Mouse (Mus musculus): ENCODE results near the gene Hectd2. TPM values are rescaled to one million over a fixed set of nuclear protein-coding genes. Genes with fewer than 3 reads are reported as not detected.
A peak's percentile ranks its signal among the peaks of the same experiment; 100 is the strongest.

Hectd2 gene
- polyA plus RNA-seq (2015; fragmentation: Nextera tagmentation; extraction: Ambion mirVana) = 1.4 TPM in 2 replicates

DNA sequence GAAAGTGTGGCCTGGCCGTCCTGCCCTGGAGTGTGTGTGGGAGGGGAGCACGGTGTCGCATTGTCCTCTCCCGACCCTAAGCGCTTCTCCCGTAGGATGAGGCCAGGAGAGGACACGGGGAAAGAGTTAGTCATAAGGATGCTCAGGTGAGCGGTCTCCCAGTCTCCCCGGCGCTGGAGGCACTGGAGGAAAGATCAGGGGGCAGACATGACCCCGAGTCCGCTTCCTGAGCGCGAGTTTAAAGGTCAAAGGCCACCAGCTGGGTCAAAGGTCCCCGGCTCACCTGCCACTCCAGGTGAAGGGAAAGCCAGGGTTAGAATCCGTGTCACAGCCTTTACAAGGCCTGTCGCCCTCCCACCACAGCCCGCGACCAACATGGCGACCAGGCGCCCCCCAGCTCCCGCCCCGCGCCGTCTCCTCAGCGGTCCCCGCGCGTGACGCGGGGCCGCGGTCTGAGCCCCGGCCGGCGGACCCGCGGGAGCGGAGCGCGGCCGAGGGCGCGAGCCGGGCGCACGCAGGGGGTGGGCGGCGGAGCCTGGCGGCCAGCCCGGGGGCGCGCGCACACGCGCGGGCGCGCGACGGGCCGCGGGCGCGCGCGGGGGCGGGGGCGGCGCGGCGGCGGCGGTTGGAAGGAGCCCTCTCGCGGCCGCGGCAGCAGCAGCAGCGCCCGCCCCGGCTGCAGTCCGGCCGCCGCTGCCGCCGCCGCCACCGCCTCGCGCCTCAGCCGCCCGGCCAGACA, at the start of gene Hectd2:
Hectd2 (plus strand) TSS at position 594 of the 739 bp plus-strand sequence.
- Histone ChIP-seq H3K27me3 (ENCODE audit: control insufficient read depth, insufficient read depth, low read length) (no peaks in the 10 kb centered on the region), H3K27ac (replicated peaks) (peak within 1 kb of the TSS; percentile 87), H3K4me3 (ENCODE audit: low read depth, low read length) (peak within 1 kb of the TSS; percentile 81), H3K9ac (ENCODE audit: low read length) (peak within 1 kb of the TSS; percentile 87), H3K4me1 (replicated peaks; ENCODE audit: control insufficient read depth, insufficient read depth) (no peaks in the 10 kb centered on the region), H3K4me2 (replicated peaks; ENCODE audit: low read depth) (peak within 1 kb of the TSS; percentile 95), H3K36me3 (ENCODE audit: control insufficient read depth, insufficient read depth, low read length) (no peaks in the 10 kb centered on the region), H3K9me3 (ENCODE audit: control insufficient read depth, low read length) (no peaks in the 10 kb centered on the region)
- 0% methylated on average over 51 of the region's 92 CpGs for WGBS
- TF ChIP-seq EP300 (optimal IDR thresholded peaks at IDR 0.05) (no peak), CTCF (IDR thresholded peaks at IDR 0.05; ENCODE audit: low read depth) (no peak)
- ATAC-seq (ENCODE audit: low FRiP score, low TSS enrichment) = peak; percentile 90
- peak; percentile 67 for DNase-seq (ENCODE audit: low spot score)

DNA sequence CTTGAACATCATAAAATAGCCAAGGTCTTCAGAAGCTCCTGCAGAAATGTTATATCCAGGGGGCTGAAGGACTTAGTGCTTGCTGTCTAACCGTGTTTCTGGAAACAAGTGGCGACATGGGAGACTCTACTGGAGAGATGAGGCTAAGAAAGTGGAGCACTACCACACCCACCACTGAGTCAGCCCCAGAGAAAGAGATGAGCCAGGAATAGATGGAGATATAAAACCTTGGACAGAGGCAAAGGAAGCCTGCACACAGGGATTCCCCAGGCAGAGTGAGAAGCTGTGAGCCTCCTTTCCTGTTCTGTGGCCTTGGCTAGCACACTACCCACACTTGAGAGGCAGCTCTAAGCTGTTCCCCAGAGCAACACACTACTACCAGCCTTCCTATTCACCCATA, 49.7 kb upstream of the Hectd2 start:
- ATAC-seq (ENCODE audit: low FRiP score, low TSS enrichment) = no peak
- 86% methylated on average over 2 of the region's 2 CpGs for WGBS
- no peaks in the 10 kb centered on the region for H3K36me3 ChIP-seq (ENCODE audit: control insufficient read depth, insufficient read depth, low read length)

GRCm38 (mm10) chr19:36511305-36511704, 43.1 kb upstream of the Hectd2 start:
- no peak for ATAC-seq (ENCODE audit: low FRiP score, low TSS enrichment)
- no peaks in the 10 kb centered on the region for H3K36me3 ChIP-seq (ENCODE audit: control insufficient read depth, insufficient read depth, low read length)
- no peak overlapping the region for H3K4me3 ChIP-seq (ENCODE audit: low read depth, low read length)
- no peaks in the 10 kb centered on the region for H3K27me3 ChIP-seq (ENCODE audit: control insufficient read depth, insufficient read depth, low read length)
- H3K4me1 ChIP-seq (replicated peaks; ENCODE audit: control insufficient read depth, insufficient read depth) = no peaks in the 10 kb centered on the region
- TF ChIP-seq EP300 (optimal IDR thresholded peaks at IDR 0.05) (no peak), CTCF (IDR thresholded peaks at IDR 0.05; ENCODE audit: low read depth) (no peak)
- H3K27ac ChIP-seq (replicated peaks) = no peak overlapping the region
- H3K9ac ChIP-seq (ENCODE audit: low read length) = no peak overlapping the region
- H3K4me2 ChIP-seq (replicated peaks; ENCODE audit: low read depth) = no peak overlapping the region
- H3K9me3 ChIP-seq (ENCODE audit: control insufficient read depth, low read length) = no peaks in the 10 kb centered on the region
- 88% methylated on average over 1 of the region's 1 CpGs for WGBS
- no peak for DNase-seq (ENCODE audit: low spot score)

More for the DNA sequence above, 49.7 kb upstream of the Hectd2 start:
- H3K4me2 ChIP-seq (replicated peaks; ENCODE audit: low read depth) = no peak overlapping the region
- no peak overlapping the region for H3K9ac ChIP-seq (ENCODE audit: low read length)
- DNase-seq (ENCODE audit: low spot score) = no peak
- no peak overlapping the region for H3K4me3 ChIP-seq (ENCODE audit: low read depth, low read length)
- no peaks in the 10 kb centered on the region for H3K9me3 ChIP-seq (ENCODE audit: control insufficient read depth, low read length)
- no peak for TF ChIP-seq EP300 (optimal IDR thresholded peaks at IDR 0.05)
- TF ChIP-seq CTCF (IDR thresholded peaks at IDR 0.05; ENCODE audit: low read depth) = no peak
- H3K4me1 ChIP-seq (replicated peaks; ENCODE audit: control insufficient read depth, insufficient read depth) = no peaks in the 10 kb centered on the region
- no peaks in the 10 kb centered on the region for H3K27me3 ChIP-seq (ENCODE audit: control insufficient read depth, insufficient read depth, low read length)
- H3K27ac ChIP-seq (replicated peaks) = no peak overlapping the region

GRCm38 (mm10) chr19:36518461-36518860, 36.0 kb upstream of the Hectd2 start:
- no peak overlapping the region for H3K9ac ChIP-seq (ENCODE audit: low read length)
- H3K4me1 ChIP-seq (replicated peaks; ENCODE audit: control insufficient read depth, insufficient read depth) = no peaks in the 10 kb centered on the region
- no peak overlapping the region for H3K4me3 ChIP-seq (ENCODE audit: low read depth, low read length)
- no peak overlapping the region for H3K4me2 ChIP-seq (replicated peaks; ENCODE audit: low read depth)
- no peaks in the 10 kb centered on the region for H3K36me3 ChIP-seq (ENCODE audit: control insufficient read depth, insufficient read depth, low read length)
- TF ChIP-seq EP300 (optimal IDR thresholded peaks at IDR 0.05) = no peak
- no peak for TF ChIP-seq CTCF (IDR thresholded peaks at IDR 0.05; ENCODE audit: low read depth)
- no peaks in the 10 kb centered on the region for H3K9me3 ChIP-seq (ENCODE audit: control insufficient read depth, low read length)
- no peak overlapping the region for H3K27ac ChIP-seq (replicated peaks)
- 31% methylated on average over 2 of the region's 2 CpGs for WGBS
- no peaks in the 10 kb centered on the region for H3K27me3 ChIP-seq (ENCODE audit: control insufficient read depth, insufficient read depth, low read length)
- ATAC-seq (ENCODE audit: low FRiP score, low TSS enrichment) = no peak
- no peak for DNase-seq (ENCODE audit: low spot score)

GRCm38 (mm10) chr19:36521568-36521967, 32.9 kb upstream of the Hectd2 start:
- Histone ChIP-seq H3K4me3 (ENCODE audit: low read depth, low read length) (no peak overlapping the region), H3K4me2 (replicated peaks; ENCODE audit: low read depth) (no peak overlapping the region), H3K36me3 (ENCODE audit: control insufficient read depth, insufficient read depth, low read length) (no peaks in the 10 kb centered on the region), H3K4me1 (replicated peaks; ENCODE audit: control insufficient read depth, insufficient read depth) (no peaks in the 10 kb centered on the region), H3K9ac (ENCODE audit: low read length) (no peak overlapping the region), H3K27me3 (ENCODE audit: control insufficient read depth, insufficient read depth, low read length) (no peaks in the 10 kb centered on the region), H3K9me3 (ENCODE audit: control insufficient read depth, low read length) (no peaks in the 10 kb centered on the region), H3K27ac (replicated peaks) (no peak overlapping the region)
- 74% methylated on average over 2 of the region's 2 CpGs for WGBS
- TF ChIP-seq CTCF (IDR thresholded peaks at IDR 0.05; ENCODE audit: low read depth) (no peak), EP300 (optimal IDR thresholded peaks at IDR 0.05) (no peak)
- ATAC-seq (ENCODE audit: low FRiP score, low TSS enrichment) (peak; percentile 77; the same call in 1 of the 2 replicates), DNase-seq (ENCODE audit: low spot score) (no peak)

DNA sequence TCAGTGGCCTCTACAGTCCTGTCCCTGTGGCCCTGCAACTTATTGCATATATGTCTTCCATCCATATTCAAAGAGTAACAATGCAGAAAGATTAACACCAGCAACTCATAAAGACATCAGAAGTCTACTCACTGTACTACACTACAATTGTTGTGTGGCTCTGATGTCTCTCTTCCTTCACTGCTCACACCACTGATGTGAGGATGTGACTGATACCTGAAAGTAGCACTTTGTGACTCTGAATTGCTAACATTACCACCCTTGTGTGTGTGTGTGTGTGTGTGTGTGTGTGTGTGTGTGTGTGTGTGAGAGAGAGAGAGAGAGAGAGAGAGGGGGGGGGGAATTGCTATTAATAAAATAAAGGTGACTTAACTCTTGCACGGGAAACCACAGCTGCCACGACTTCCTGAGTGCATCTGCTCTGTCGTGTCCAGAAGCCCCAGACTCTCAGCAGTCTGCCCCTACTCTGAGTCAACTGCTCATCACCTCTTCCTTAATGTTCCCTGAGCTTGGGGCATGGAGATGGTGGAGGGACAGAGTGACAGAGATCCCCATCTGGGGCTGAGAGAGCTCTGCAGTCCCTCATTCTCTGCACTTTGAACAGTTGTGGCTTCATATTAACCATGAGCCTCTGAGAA, 31.8 kb upstream of the Hectd2 start:
- WGBS = 55% methylated on average over 3 of the region's 3 CpGs
- TF ChIP-seq CTCF (IDR thresholded peaks at IDR 0.05; ENCODE audit: low read depth) (no peak), EP300 (optimal IDR thresholded peaks at IDR 0.05) (no peak)
- no peaks in the 10 kb centered on the region for H3K4me1 ChIP-seq (replicated peaks; ENCODE audit: control insufficient read depth, insufficient read depth)
- no peak for DNase-seq (ENCODE audit: low spot score)
- H3K9ac ChIP-seq (ENCODE audit: low read length) = no peak overlapping the region
- H3K4me2 ChIP-seq (replicated peaks; ENCODE audit: low read depth) = no peak overlapping the region
- H3K4me3 ChIP-seq (ENCODE audit: low read depth, low read length) = no peak overlapping the region
- no peaks in the 10 kb centered on the region for H3K27me3 ChIP-seq (ENCODE audit: control insufficient read depth, insufficient read depth, low read length)
- no peak for ATAC-seq (ENCODE audit: low FRiP score, low TSS enrichment)
- H3K36me3 ChIP-seq (ENCODE audit: control insufficient read depth, insufficient read depth, low read length) = no peaks in the 10 kb centered on the region
- H3K9me3 ChIP-seq (ENCODE audit: control insufficient read depth, low read length) = no peaks in the 10 kb centered on the region
- no peak overlapping the region for H3K27ac ChIP-seq (replicated peaks)

All from stomach, postnatal 0 days (tissue).